Mouse (Mus musculus) CD8-positive naive resting alpha-beta T cell, adult 2 months (primary cell): ENCODE results near the gene Rasgrp2.

Experiments used
- DNase-seq, 2 experiments: peaks; one replicate each; pipeline ENCODE4 v3.0.0; 2022; ENCODE audit warnings: low read depth in 2 of 2, low spot score in 2 of 2

Rasgrp2 gene

GRCm38 (mm10) chr19:6407109-6407508 is 8.0 kb downstream of the Rasgrp2 start:
- DNase-seq = no peak

- no peak for DNase-seq
Measured at GRCm38 (mm10) chr19:6407816-6408510, 8.8 kb downstream of the Rasgrp2 start.

DNA sequence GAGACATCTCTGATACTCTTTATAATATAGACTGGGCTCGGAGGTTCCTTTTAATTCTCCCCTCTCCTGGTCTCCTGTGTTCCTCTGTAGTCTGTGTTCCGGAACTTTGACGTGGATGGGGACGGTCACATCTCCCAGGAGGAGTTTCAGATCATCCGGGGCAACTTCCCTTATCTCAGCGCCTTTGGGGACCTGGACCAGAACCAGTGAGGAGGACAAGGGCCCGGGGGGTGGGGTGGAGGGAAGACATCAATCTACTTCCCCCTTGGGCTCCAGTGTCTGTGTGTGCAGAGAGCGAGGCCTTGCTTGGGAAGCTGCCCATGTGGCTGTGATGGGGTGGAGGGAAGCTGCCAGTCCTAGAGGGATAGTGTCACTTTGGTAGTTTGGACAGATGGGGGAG is 9.6 kb downstream of the Rasgrp2 start:
- no peak for DNase-seq

DNA sequence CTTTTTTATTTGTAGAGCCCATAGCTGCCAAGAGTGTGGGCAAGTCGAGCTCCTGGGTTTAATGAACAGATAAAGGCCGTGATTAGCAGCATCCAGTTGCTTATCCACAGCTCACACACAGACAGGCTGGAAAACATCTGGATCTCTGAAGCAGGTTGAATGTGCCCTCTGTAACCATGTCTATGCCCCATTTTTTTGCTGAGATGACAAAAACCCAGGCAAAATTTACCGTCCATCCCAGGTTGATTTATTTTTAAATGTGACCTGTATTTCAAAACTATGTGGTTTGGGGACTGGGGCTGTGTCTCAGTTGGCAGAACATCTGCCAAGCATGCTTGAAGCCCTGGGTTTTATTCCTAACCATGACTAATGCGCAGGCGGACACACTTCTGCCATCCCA is 10.0 kb downstream of the Rasgrp2 start:
- no peak for DNase-seq

- no peak for DNase-seq
Measured at GRCm38 (mm10) chr19:6409936-6410335, 10.8 kb downstream of the Rasgrp2 start.

- no peak for DNase-seq
Measured at GRCm38 (mm10) chr19:6412798-6413197, 13.7 kb downstream of the Rasgrp2 start.

- DNase-seq = no peak
Measured at GRCm38 (mm10) chr19:6415454-6415853, 16.3 kb downstream of the Rasgrp2 start.

DNA sequence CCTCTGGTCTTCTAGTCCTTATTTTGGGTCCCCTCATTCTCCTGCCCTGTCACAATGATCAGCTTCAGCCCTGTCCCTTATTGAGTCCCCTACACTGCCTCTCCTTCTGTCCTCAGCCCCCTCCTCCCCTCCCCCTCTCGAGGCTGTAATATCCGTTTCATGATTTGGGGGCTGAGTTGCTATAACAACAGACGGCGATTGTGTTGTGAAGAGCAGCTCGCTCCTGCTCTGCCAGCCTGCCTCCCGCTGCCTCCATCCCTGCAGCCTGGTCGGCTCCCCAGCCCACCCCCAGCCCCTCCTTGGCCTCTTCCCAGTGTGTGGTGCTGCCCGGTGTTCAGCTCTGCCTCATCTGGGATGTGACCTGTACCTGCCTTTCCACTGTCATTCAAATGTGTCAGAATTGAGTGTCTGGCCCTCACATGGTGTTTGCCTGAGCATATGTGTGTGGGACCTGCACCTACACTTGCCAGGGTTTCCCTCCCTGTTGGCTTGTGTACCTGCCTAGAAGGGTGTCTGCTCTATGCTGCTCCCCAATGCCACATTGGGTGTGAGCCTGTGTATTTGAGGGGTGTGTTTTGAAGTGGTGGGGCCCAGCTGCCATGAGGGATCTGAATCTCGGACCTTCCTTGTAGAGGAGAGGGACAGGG is 17.1 kb downstream of the Rasgrp2 start:
- no peak for DNase-seq

- no peak for DNase-seq
Measured at GRCm38 (mm10) chr19:6416894-6417761, 18.0 kb downstream of the Rasgrp2 start.

DNA sequence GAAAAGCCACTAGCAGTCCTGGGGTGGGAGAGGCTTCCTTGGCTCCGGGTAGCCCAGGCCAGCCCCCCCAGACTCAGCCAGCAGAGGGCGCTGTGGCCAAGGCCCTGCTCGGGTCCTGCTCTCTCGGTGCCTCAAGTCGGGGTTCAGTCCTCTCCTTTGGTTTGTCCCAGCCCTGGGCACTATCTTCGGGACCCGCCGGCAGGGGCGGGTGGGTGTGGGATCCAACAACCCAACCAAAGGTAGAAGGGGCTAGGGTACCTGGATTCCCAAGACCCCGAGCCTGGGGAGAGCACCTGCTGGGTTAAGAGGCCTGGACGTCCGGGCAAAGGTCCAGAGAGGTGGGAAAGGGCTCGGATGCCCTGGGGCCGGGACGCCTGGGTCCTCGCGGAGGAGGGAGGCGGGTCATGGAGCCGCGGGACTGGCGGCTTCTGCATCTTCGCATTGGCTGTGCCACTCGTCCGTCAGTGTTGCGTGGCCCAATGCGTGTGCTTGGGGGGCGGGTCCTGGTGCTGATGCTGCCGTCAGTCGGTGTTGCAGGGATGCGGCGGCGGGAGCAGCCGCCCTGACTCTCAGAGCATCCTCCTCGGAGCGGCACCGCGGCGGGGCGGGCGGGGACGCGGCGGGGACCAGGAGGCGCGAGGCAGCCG is 19.2 kb downstream of the Rasgrp2 start, which contains the start of gene Nrxn2:
Gene Nrxn2 (plus strand): TSS at position 499 of the 647 bp plus-strand sequence.
- DNase-seq = peak; percentile 84 to 89

DNA sequence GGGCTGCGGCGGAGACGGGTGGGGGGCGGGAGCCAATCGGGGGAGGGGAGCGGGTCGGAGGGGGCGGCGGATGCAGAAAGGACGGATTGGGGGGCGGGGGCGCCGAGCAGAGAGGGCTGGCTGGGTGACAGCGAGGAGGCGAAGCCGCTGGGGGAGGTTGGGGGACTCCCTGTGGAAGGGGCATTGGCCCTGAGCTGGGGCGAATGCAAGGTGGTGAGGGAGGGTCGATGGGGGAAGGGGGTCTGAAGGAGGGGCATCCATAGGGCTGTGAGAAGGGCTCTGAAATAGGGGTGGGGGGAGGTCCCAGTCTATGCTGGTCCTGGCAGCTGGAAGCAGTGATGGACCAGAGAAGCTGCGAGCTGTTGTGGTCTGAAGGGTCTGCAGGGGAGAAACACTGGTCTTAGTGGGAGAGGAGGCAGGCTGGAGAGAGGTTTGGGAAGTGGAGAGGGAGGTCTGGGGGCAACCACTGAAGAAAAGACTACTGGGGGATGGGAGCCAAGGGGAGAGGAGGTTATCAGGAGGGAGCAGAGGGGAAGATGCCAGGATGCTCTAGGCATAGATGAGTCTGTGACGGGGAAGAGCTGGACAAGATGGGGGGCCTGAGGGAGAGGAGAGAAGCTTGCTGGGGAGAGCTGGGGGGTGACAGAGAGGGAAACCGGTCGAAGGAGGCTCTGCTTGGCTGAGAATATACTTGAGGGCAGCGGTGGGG is 20.0 kb downstream of the Rasgrp2 start:
- no peak for DNase-seq

DNA sequence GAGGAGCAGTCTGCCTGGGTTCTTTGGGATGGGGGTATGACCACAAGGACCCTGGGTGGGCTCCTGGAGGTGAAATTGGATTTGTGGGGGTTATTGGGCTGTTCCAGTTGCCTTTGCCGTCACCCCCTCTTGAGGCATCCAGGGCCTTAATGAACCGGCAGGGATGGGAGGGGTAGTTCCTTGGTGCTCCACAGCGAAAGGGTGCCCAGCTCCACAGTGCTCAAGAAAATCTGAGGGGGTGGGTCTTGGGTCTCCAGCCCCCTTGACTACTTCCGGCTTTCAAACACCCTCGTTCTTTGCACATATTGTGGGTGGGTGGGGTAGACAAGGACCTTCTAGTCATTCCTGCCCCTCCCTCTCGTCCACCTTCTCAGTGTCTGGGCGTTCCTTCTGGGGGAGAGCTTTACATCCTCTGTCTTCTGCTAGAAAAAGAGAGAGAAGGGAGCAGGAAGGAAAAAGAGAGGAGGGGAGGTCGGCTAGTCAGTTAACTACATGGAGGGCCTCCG is 20.7 kb downstream of the Rasgrp2 start:
- DNase-seq = no peak

GRCm38 (mm10) chr19:6420481-6421210 is 21.5 kb downstream of the Rasgrp2 start:
- DNase-seq = no peak

- DNase-seq = no peak
Measured at GRCm38 (mm10) chr19:6421211-6421590, 22.1 kb downstream of the Rasgrp2 start.

GRCm38 (mm10) chr19:6422014-6422413 is 22.9 kb downstream of the Rasgrp2 start:
- DNase-seq = no peak

- DNase-seq = no peak
Measured at GRCm38 (mm10) chr19:6423241-6423640, 24.1 kb downstream of the Rasgrp2 start.

- DNase-seq = no peak
Measured at GRCm38 (mm10) chr19:6424137-6424881, 25.2 kb downstream of the Rasgrp2 start.

DNA sequence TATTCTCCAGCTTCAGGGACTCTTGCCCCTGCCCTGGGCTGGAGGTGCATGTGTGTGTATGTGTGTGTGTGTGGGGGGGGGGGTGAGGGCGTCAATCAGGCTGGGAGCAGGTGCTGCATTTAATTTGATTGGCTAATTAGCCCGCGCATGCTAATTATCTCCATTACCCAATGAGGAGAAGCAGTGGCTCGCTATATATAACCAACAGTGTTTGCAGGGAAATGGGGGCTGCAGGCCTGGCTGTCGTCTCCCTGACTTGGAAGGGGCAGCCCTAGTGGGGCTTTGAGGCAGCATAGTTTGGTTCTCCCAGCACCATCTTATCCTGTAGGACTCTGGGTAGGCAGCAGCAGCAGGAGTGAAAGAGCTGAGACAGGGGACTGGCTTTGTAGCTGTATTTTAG is 26.5 kb downstream of the Rasgrp2 start:
- DNase-seq = no peak
